In the genomic region with DNA sequence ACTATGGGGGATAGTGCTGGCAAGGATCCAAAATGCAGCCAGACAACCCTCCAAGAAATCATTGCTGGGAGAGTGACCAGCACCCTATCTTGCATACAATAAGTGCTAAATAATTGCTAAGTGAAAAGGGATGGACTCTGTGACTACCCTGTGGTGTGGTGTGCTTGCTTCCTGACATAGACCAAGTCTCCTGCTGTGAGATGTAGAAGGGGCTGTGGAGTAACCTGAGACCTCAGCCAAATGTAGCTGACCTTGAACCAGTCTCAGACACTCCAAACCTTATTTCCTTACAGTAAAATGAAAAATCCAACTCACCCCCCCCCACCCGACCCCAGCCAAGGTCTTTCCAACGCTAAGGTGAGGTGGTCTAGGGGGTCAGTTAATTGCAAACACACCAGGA, we compare ENCODE assay signal across 29 mouse cellular contexts.
"Had no signal": no experiment of that assay in that cellular context is flagged by ENCODE, and none has a peak within 500 bp of the region (broad histone marks: within the 10 kb centered on the region; RNA-seq: fewer than 3 reads in every experiment).

No protein-coding gene starts in this region.

- H3K4me3 ChIP-seq: heart, embryonic 10.5 days; heart, embryonic 12.5 days; heart, embryonic 13.5 days; heart, embryonic 15.5 days; hindbrain, embryonic 10.5 days; hindbrain, embryonic 12.5 days; hindbrain, embryonic 13.5 days; hindbrain, embryonic 15.5 days; intestine, embryonic 15.5 days; kidney, embryonic 15.5 days; layer of hippocampus, adult 2 months had no signal

- DNase-seq: heart, postnatal 10 days; heart, postnatal 14 days; heart, postnatal 36 days; kidney, adult 11 months; kidney, adult 18-20 months; kidney, adult 2 months; kidney, adult 8-10 months; kidney, adult 9 months; kidney, postnatal 10 days; kidney, postnatal 14 days; kidney, postnatal 25 days; kidney, postnatal 36 days; kidney, postnatal 4 days; layer of hippocampus, adult 9-11 months; layer of hippocampus, postnatal 36 days had no signal

- H3K27ac ChIP-seq: heart, embryonic 10.5 days; heart, embryonic 13.5 days; heart, embryonic 15.5 days; hindbrain, embryonic 10.5 days; hindbrain, embryonic 12.5 days; hindbrain, embryonic 13.5 days; hindbrain, embryonic 14.5 days; hindbrain, embryonic 15.5 days; hindbrain, postnatal 0 days; intestine, embryonic 15.5 days; kidney, embryonic 15.5 days; kidney, postnatal 0 days; layer of hippocampus, adult 2 months had no signal
